Mouse (Mus musculus) yolk sac, embryonic 10.5 days (tissue): Measurements from ENCODE around the gene Stum.

ENCODE experiments used
- DNase-seq: peaks from one replicate; pipeline ENCODE4 v3.0.0-alpha.2; 2017; ENCODE audit warnings: low spot score

The Stum gene

GRCm38 (mm10) chr1:180386951-180387749 is 96.2 kb downstream of the Stum start:
- DNase-seq, result peak; percentile 99

GRCm38 (mm10) chr1:180385308-180385707 is 98.0 kb downstream of the Stum start:
- DNase-seq, result no peak

GRCm38 (mm10) chr1:180384486-180384885 is 98.8 kb downstream of the Stum start:
- no peak for DNase-seq

- no peak for DNase-seq
These were observed 99.4 kb downstream of the Stum start for GRCm38 (mm10) chr1:180383884-180384283.
